Mouse (Mus musculus) embryonic facial prominence, embryonic 11.5 days (tissue): ENCODE measurements around the gene Dennd5a. TPM values are rescaled to one million over a fixed set of nuclear protein-coding genes. Genes with fewer than 3 reads are reported as not detected.
"Not testable (repeated sequence)": the region's sequence is repeated elsewhere in the genome, so short reads cannot be mapped to it uniquely, and the experiment has no call there.

Experiments
- ATAC-seq: fragments of 200-750 bp; cut with Nextera tagmentation; replicated peaks from 2 replicates; pipeline ENCODE4 v1.8.0; 2017; ENCODE audit warnings: low read depth; ENCODE audit not compliant: insufficient number of reproducible peaks, low FRiP score, low TSS enrichment
- DNase-seq: peaks from one replicate; pipeline ENCODE4 v3.0.0-alpha.2; 2015; ENCODE audit warnings: low spot score
- H3K27ac ChIP-seq: fragments of 300-500 bp; sonication (generic); replicated peaks from 2 replicates; pipeline ENCODE4 v1.5.1; 2014; ENCODE audit warnings: mild to moderate bottlenecking, low read depth, low read length, control low read depth
- H3K27me3 ChIP-seq: fragments of 300-500 bp; sonication (generic); 2 replicates; pipeline ENCODE4 v1.6.1; 2014; ENCODE audit warnings: mild to moderate bottlenecking, low read length, moderate library complexity, mixed read lengths; ENCODE audit not compliant: control insufficient read depth, insufficient read depth
- H3K36me3 ChIP-seq: fragments of 300-500 bp; sonication (generic); replicated peaks from 2 replicates; pipeline ENCODE4 v1.6.1; 2014; ENCODE audit warnings: low read depth, mild to moderate bottlenecking, low read length, moderate library complexity, mixed read lengths; ENCODE audit not compliant: control insufficient read depth, insufficient read depth
- H3K4me1 ChIP-seq: fragments of 300-500 bp; sonication (generic); 2 replicates; pipeline ENCODE4 v1.6.1; 2014; ENCODE audit warnings: low read length, mixed read lengths; ENCODE audit not compliant: control insufficient read depth, insufficient read depth
- H3K4me2 ChIP-seq: fragments of 300-500 bp; sonication (generic); 2 replicates; pipeline ENCODE4 v1.6.1; 2014; ENCODE audit warnings: low read depth, mild to moderate bottlenecking, control low read depth, low read length, moderate library complexity
- H3K4me3 ChIP-seq: fragments of 300-500 bp; sonication (generic); 2 replicates; pipeline ENCODE4 v1.5.1; 2014; ENCODE audit warnings: low read depth, low read length, control low read depth
- H3K9ac ChIP-seq: fragments of 300-500 bp; sonication (generic); replicated peaks from 2 replicates; pipeline ENCODE4 v1.6.1; 2014; ENCODE audit warnings: mild to moderate bottlenecking, control low read depth, low read length
- H3K9me3 ChIP-seq: fragments of 300-500 bp; sonication (generic); replicated peaks from 2 replicates; pipeline ENCODE4 v1.6.1; 2016; ENCODE audit warnings: mild to moderate bottlenecking, low read length, inconsistent platforms, mixed read lengths; ENCODE audit not compliant: control insufficient read depth
- WGBS: fragments of 180-500 bp; shearing (Covaris S2); extraction: QIAGEN DNeasy Blood & Tissue Kit; methylation state at CpG from one replicate; pipeline ENCODE4 v1.1.7; 2014; 5-methylcytosine and 5-hydroxymethylcytosine counted together
- polyA plus RNA-seq: library from polyadenylated mRNA; unstranded; fragments of >200 nt; fragmentation: Nextera tagmentation; extraction: Ambion mirVana; gene quantifications from 2 replicates; pipeline ENCODE4 v1.2.1, GENCODE M21; 2014

The Dennd5a gene
- polyA plus RNA-seq, 1 experiment from 2014 or later: 48.2 TPM

- DNase-seq: no peak
- Histone ChIP-seq H3K4me2 (no peak overlapping the region), H3K9me3 (no peaks in the 10 kb centered on the region), H3K4me3 (no peak overlapping the region), H3K36me3 (no peaks in the 10 kb centered on the region), H3K4me1 (no peaks in the 10 kb centered on the region), H3K27me3 (no peaks in the 10 kb centered on the region), H3K27ac (no peak overlapping the region), H3K9ac (no peak overlapping the region)
- ATAC-seq: no peak
- WGBS: 58% methylated on average over 2 of the region's 2 CpGs
Observed at GRCm38 (mm10) chr7:109993157-109993959, 33.1 kb upstream of the Dennd5a start.

- Histone ChIP-seq H3K9me3 (no peaks in the 10 kb centered on the region), H3K4me3 (no peak overlapping the region), H3K9ac (no peak overlapping the region), H3K27me3 (no peaks in the 10 kb centered on the region), H3K27ac (no peak overlapping the region), H3K4me1 (no peaks in the 10 kb centered on the region), H3K4me2 (no peak overlapping the region), H3K36me3 (no peaks in the 10 kb centered on the region)
- 88% methylated on average over 1 of the region's 1 CpGs for WGBS
- ATAC-seq (no peak), DNase-seq (no peak)
Observed at GRCm38 (mm10) chr7:109991286-109991685, 31.0 kb upstream of the Dennd5a start.

- not testable (repeated sequence) for H3K36me3 ChIP-seq, H3K27me3 ChIP-seq, H3K9me3 ChIP-seq, H3K4me1 ChIP-seq, ATAC-seq
- Histone ChIP-seq H3K27ac (peak within 1 kb of the TSS; percentile 31; the same call in 1 of the 2 replicates), H3K9ac (peak within 1 kb of the TSS; percentile 47), H3K4me3 (peak within 1 kb of the TSS; percentile 48), H3K4me2 (peak within 1 kb of the TSS; percentile 65)
- WGBS: 40% methylated on average over 6 of the region's 6 CpGs
- DNase-seq: peak; percentile 23
Observed at GRCm38 (mm10) chr7:109986775-109987174, 26.5 kb upstream of the Dennd5a start, which contains the start of gene Tmem41b. Gene Tmem41b, minus strand, starts transcription at chr7:109986929.

GRCm38 (mm10) chr7:109986133-109986669 lies 25.9 kb upstream of the Dennd5a start:
- peak overlapping the region; percentile 48 for H3K4me3 ChIP-seq
- DNase-seq (peak; percentile 99), ATAC-seq (peak; percentile 97)
- H3K36me3 ChIP-seq: no peaks in the 10 kb centered on the region
- H3K4me2 ChIP-seq: peak overlapping the region; percentile 65
- H3K9ac ChIP-seq: peak overlapping the region; percentile 47
- H3K4me1 ChIP-seq: no peaks in the 10 kb centered on the region
- no peaks in the 10 kb centered on the region for H3K9me3 ChIP-seq
- under 1% methylated on average over 43 of the region's 43 CpGs for WGBS
- peak overlapping the region; percentile 31; the same call in 1 of the 2 replicates for H3K27ac ChIP-seq
- H3K27me3 ChIP-seq: no peaks in the 10 kb centered on the region

- Histone ChIP-seq H3K4me1 (no peaks in the 10 kb centered on the region), H3K27me3 (no peaks in the 10 kb centered on the region), H3K4me3 (peak overlapping the region; percentile 48), H3K36me3 (no peaks in the 10 kb centered on the region), H3K9me3 (no peaks in the 10 kb centered on the region), H3K4me2 (peak overlapping the region; percentile 65), H3K27ac (0 out of 2 replicates have a peak overlapping the region, but pooled peaks have one; percentile 10), H3K9ac (peak overlapping the region; percentile 25)
- no peak for DNase-seq
- under 1% methylated on average over 27 of the region's 27 CpGs for WGBS
- ATAC-seq: no peak; the same call in none of the 2 replicates
Observed at GRCm38 (mm10) chr7:109985661-109986132, 25.4 kb upstream of the Dennd5a start.

GRCm38 (mm10) chr7:109984608-109985007 lies 24.3 kb upstream of the Dennd5a start:
- DNase-seq, ATAC-seq, H3K27me3 ChIP-seq, H3K9ac ChIP-seq, H3K36me3 ChIP-seq, H3K4me3 ChIP-seq, H3K4me1 ChIP-seq, H3K4me2 ChIP-seq, H3K9me3 ChIP-seq, H3K27ac ChIP-seq: not testable (repeated sequence)
- 82% methylated on average over 5 of the region's 5 CpGs for WGBS

GRCm38 (mm10) chr7:109977131-109977530 lies 16.9 kb upstream of the Dennd5a start:
- not testable (repeated sequence) for H3K36me3 ChIP-seq, H3K9me3 ChIP-seq, H3K27me3 ChIP-seq, H3K9ac ChIP-seq, H3K4me2 ChIP-seq, H3K4me1 ChIP-seq, H3K27ac ChIP-seq, ATAC-seq, DNase-seq, H3K4me3 ChIP-seq
- 73% methylated on average over 5 of the region's 5 CpGs for WGBS
